Mouse (Mus musculus) thymus, adult 18-20 months (tissue): Measurements from ENCODE around the gene Ddx49.

Source experiments
- DNase-seq, 2 experiments: peaks; one replicate each; pipeline ENCODE4 v3.0.0; 2022; ENCODE audit warnings: mixed read lengths in 2 of 2

Ddx49 gene

DNA sequence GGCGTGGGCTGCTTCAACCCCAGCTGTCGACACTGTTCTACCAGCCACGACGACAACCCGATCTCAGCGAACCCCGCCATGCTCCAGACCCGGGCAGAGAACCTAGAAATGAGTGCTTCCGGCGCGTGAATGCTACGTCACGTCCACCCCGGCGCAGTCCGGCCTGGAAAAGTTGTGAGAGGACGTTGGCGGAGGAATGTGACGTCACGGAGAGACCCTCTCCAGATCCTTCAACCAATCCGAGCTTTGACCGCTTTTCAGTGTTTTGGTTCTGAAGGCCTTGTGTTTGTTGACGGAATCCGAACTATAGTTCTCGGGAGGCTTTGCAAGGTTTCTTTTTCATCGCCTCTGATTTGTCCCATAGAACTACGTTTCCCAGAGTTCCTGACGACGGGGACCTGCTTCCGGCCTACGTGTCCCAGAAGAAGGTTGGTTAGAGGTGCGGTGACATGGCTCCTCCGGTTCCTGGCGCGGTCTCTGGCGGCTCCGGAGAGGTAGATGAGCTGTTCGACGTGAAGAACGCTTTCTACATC lies at the start of gene Ddx49, which contains the start of gene Cope:
Gene Ddx49, minus strand, starts transcription at position 132 of the 533 bp plus-strand sequence.
Gene Cope, plus strand, starts transcription at position 161 of the 533 bp plus-strand sequence.
- DNase-seq: peak; percentile 81 to 86

DNA sequence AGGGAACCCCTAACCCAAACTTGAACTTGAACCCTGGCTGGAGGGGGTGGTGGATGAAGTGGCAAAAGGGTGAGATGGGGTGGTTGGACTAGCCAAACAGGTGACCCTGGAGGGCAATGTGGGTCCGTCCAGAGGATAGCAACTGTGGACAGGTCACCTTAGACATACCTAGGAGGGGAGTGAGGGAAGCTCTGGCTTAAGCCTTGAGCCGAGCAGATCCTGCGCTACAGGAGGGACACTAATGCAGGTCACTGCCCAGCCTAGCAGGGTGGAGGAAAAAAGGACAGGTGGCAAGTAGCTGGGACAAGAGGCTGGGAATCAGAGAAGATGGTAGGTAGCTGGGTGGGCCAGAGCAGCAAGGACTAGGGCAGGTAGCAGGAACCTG lies 49.7 kb upstream of the Ddx49 start:
- no peak for DNase-seq

DNA sequence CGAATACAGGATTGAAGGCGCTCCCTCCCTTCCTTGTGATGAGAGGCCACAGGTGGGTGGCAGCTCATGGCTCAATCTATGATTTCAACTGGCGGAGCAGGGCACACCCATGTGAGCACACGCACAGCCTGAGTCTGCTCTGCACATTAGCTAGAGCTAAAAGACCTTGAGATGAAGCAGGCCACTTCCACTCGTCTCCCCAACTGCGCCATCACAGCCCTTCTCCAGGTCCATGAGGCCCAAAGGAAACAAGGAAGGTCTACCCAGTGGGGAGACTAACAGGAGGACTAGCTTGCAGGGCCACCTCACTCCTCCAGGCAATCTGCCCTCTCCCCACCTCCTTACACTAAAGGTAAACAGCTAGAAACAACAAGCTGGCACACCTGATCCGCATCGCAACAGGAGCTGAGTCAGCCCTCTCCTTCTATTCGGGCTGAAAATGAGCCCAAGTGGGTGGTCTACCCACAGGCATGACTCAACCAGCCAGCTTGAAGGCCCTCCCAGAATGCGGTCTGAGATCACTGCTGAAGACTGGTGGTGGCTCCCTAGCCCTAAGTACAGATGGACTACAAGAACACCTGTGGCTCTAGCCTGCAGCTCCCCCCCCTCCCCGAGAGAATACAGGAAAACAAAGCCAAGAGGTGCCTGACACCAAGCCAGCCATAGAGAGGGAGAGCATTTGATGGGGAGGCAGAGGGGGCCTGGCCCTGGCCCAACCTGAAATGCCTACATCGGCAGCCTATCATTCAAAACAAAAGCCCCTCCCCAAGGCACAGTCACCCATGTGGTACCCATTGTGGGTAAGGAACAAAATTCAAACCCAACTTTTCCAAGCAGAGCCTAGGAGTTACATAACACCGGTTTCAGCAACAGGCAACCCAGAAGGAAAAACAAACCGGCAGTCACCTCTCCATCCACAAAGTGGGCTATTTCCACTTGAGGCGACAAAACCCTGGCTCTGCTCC lies 49.0 kb upstream of the Ddx49 start:
- DNase-seq: no peak

DNA sequence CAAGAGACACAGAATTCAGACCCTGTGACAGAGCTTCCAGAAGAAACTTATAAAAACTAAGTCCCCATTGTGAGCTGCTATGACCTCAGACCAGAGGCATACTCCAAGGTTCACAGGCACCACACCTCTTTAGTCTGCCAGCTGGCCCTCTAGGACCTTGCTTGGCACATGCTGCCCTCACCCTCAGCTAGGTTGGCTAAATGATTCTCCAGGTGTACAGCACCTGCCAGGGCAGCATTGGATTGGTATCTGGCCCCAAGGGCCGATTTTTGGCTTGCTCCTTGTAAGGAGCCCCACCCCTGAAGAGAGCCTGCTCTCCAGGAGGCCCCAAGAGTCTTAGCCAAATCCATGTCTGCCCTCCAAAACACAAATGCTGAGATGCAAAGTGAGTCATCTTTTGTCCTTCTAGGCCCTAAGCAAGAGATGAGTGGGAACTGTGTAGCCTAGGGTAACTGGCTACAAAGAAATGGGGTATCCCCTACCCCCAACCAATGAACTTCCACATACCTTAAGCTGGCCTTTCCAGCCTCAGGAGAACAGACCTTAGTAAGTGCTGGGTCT lies 45.7 kb upstream of the Ddx49 start:
- DNase-seq: no peak

DNA sequence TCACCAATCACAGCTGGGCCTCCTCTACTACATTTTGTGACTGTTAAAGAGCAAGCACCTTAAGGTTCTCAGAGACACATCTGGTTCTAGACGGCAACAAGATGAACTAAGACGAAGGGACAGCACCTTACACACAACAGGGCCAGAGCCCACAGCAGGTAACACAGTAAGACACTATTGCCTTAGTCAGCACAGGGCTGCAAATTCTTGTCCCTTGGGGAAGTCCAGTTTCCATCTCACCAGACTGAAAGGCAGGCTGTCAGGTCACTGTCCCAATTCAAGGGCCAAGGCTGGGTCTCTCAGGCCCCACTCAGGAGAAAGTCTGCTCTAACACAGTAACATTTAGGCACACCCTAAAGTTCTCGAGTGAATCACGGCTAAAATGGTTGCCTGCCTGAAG lies 45.2 kb upstream of the Ddx49 start:
- no peak for DNase-seq

DNA sequence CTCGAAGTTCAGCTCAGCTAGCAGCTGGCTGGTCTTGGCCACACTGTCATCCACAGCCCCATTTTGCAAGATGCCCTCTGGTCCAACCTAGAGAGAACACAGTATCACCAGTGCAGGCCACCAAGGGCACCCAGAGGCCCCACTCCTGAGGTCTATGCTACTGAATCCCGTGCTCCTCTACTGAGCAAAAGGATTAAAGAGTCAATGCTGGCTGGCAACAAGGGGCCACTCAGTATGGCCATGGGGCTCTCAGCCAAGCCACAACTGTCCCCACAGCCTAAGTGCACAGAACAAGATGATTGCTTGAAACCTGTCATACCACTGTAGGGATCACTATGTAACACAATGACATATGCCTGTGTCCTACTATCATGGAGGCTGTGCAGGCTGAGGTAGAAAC lies 42.0 kb upstream of the Ddx49 start:
- DNase-seq: no peak

DNA sequence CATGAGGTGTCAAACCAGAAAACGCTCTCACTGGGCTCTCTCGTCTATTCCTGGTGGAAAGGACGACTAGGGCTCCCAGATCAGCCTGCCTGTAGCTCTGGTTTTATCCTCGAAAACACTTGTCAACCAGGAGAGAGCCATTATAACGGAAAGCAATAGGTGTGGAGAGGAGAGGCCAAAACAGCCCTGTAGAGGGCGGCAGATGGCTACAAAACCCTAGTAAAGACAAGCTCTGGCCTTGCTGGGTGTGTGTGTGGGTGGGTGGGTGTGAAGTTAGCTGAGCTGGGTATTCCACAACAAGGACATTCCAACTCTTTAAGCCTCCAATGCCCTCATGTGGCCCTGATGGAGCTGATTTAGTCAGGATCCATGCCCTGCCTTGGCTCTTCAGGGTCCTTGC lies 41.4 kb upstream of the Ddx49 start:
- DNase-seq: no peak

DNA sequence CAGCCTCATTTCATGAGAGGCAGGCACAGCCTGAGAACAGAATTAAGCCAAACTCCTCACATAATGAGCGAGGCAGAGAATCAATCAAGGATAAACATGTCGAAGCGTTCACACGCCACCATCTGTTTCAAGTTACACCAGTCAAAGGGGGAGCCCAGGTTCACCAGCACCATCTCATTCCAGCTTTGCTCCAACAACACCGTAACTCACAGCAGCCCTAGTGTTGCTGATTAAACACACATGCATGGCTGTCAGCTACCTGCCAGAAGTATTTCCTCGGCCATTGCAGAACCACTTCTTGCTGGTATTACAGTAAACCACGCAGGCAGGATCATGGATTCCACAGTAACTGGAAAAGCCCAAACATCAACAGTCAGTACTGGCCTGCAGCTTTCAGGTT lies 40.8 kb upstream of the Ddx49 start:
- DNase-seq: no peak

DNA sequence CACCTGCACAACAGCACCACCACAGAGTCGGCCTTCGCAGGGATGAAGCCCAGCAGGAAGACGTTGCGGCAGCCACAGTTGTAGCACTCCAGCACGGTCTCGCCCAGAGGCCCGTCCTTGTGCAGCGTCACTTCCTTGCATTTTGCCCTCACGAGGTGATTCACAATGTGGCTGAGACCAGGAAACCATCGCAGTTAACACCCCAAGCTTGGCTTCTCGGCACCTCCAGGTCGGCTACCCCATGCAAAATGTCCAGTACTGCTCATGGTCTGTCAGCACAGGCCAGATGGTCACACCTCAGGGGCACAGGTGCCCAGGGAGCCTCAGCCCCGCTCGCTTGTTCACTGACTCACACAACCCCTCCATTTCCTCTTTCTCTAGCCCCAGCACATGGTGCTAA lies 39.7 kb upstream of the Ddx49 start:
- DNase-seq: no peak

DNA sequence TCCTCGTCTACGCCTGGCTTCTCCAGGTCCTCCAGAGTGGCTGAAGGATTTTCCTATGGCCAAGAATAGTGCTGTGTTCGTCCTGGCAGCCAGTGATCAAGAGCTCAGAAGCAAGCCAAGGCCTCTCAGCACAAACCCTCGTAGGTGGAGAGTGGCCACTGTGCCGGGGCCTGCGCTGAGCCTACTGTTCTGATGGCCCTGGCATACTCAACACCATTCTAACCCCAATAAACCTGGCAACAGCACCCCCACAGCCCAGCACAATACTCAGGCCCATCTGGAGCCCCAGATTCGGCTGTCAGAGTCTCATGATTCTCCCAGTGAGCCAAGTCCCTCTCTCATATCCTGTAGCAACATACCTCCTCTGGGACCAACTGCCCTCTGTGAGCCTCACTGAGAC lies 38.4 kb upstream of the Ddx49 start:
- no peak for DNase-seq

DNA sequence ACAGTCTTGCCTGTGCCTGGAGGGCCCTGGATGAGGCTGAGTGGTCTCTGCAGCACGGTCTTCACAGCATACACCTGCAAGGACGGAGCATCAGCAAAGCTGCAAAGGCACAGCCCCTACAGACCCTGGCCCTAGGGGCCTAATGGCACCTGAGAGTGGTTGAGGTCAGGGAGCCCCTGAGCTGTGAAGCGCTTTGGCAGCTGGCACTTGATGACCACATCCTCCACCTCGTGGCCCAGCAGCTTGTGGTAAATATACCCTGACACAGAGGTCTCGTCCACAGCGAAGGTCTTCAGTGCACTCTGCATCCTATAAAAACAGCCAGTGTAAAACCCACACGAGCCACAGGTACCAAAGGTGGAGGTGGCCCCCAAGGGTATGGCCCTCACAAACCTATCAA lies 36.6 kb upstream of the Ddx49 start:
- DNase-seq: no peak

DNA sequence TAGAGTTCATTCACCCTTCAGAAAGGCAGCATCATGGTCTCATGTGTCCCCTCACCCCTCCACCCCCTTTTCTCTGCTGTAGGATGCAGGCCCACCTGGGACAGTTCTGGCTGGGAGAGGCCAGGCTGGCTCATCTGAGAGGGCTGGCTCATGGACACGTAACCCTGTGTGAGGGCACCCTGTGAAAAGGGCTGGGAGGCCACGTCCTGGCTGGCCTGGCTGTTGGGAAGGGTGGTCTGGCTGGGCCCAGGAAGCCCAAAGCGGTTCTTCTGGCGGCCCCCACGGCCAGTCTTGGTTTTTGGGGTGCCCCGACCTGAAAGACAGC lies 30.6 kb upstream of the Ddx49 start:
- DNase-seq: no peak

DNA sequence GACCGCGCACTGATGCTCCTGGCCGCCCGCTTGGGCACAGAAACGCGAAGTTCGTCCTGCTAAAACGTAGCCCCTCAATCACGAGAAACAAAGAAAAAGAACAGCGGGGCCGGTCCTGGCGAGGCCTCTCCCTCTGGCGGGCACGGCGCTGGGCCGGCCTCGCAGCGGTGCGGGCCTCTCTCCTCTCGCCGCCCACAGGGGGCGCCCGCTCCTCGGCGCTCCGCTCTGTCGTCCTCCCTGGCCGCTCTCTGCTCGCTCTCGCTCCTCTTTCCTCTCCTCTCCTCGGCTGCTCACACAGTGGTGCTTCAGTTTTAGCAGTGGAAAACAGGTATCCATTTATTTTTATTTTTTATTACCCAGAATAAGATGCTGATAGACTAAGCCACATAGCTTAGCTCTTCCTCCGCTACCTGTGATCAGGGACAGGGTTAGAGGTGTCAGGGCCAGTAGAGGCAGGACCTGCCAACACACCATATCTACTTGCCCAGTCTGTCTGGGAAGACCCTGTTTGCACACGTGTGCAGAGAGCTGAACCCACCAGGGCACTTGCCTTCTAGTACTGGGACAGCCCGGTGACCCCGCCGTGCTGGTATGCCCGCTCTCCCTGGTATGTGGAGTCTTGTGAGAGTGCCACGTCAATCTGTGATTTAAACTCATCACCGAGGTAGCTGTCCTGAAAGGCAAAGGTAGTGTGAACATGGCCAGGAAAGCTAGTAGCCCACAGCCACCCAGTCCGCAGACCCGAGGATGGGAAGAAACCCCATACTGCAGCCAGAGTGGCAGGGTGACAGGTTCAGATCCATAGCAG lies 30.0 kb upstream of the Ddx49 start:
- no peak for DNase-seq

DNA sequence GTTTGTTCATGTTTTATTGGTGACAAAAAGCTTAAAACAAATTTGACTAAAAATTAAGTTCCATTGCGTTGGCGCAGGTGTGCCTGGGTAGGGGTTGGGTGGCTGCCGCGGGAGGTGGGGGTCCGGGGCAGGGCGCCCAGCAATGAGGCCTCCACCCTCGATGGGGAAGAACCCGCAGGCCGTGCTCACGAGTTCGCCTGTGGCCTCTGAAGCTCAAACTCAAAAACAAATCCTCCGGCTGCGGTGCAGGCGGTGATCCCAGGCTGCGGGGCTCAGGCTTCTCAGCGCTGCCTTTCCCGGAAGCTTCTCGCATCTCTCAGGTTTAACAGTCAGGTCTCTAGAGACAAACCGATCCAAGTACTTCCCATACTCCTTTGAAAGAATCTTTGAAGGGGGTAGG lies 29.2 kb upstream of the Ddx49 start:
- DNase-seq: no peak

DNA sequence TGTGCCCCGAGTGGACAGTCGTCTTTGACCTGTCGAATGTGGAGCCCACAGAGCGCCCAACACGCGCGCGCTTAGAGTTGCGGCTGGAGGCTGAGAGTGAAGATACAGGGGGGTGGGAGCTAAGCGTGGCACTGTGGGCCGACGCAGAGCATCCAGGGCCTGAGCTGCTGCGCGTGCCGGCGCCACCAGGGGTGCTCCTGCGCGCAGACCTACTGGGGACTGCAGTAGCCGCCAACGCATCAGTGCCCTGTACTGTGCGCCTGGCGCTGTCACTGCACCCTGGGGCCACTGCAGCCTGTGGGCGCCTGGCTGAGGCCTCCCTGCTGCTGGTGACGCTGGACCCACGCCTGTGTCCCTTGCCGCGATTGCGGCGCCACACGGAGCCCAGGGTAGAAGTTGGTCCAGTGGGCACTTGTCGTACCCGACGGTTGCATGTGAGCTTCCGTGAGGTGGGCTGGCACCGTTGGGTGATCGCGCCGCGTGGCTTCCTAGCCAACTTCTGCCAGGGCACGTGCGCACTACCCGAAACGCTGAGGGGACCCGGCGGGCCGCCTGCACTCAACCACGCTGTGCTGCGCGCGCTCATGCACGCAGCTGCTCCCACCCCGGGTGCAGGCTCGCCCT lies 28.6 kb upstream of the Ddx49 start:
- no peak for DNase-seq

DNA sequence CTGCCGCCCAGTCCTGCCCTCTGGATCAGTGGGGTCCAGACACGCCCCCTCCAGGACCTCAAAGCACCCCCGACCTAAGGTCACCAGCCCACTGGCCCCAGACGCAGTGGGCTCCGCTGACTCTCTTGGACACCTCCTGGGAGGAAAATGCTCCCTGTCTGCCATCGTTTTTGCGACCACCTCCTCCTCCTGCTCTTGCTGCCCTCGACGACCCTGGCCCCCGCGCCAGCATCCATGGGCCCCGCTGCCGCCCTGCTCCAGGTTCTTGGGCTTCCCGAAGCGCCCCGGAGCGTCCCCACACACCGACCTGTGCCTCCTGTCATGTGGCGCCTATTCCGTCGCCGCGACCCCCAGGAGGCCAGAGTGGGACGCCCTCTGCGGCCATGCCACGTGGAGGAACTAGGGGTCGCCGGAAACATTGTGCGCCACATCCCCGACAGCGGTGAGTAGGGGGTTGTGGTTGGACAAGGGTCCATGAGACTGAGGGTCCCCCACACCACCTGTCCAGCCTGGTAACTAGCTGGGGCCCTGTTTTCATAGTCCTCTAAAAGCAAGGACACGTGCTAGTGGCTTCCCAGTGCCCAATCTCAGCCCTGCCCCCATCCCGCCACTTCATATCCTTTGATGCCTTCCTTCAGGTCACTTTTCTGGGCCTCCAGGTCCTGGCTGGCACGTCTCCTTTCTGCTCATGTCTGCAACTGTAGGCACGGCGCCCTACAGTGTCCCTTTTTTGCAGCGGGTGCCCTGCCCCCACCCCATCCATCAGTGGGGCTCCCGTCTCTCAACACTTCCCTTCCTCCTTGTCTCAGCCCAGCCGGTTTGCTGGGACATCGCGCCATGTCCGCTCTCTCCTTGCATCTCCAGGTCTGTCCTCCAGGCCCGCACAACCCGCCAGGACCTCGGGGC lies 27.8 kb upstream of the Ddx49 start:
- no peak for DNase-seq

DNA sequence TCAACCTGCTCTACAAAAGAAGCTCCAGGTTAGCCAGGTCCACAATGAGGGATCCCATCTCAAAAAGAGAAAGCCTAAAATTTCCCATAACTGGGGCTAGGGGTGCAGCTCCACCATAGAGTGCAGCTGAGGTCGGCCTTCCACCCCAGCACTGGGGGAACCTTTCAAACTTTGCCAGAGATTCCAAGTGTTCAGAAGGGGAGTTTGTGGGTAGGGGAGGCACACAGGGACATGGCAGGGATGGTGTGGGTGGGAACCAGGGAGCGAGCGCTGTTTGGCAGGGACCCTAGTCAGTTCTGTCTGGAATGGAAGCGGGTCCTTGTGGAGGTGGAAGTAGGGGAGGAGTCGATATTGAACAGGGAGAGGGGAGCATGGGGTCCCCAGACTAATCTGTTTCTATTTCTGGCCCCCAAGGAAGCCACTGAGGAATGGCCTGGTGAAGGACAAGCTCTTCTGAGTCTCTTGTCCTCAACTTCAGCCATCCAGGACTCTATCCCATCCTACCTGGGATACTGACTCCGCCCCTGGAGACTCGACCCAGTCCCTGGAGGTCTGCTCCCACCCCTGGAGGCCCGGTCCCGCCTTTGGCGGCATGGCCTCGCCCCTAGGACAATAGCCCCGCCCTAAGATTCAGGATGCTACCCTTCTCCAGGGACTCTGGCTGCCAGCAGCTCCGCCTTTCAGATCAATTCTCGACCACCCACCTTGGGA lies 27.0 kb upstream of the Ddx49 start, which contains the start of gene Gdf1:
Gene Gdf1, plus strand, starts transcription at position 694 of the 711 bp plus-strand sequence.
- no peak for DNase-seq

DNA sequence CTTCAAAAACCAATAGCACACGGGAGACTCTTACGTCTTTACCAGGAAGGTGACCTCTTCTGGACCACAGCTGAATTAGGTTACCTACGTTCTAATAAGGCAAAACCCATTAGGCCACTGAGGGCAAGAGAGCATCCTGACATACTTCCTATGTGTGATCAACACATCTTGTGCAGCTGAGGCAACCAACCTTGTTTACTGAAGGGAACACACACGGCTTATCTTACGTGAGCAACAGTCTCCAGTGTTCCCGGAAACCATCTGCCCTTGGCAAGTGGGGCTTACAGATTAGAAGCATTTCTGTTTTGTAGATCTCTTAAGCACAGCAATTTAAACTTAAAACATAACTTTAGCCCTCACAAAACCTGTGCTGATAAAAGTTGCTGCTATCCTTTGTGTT lies 25.2 kb upstream of the Ddx49 start:
- DNase-seq: no peak

DNA sequence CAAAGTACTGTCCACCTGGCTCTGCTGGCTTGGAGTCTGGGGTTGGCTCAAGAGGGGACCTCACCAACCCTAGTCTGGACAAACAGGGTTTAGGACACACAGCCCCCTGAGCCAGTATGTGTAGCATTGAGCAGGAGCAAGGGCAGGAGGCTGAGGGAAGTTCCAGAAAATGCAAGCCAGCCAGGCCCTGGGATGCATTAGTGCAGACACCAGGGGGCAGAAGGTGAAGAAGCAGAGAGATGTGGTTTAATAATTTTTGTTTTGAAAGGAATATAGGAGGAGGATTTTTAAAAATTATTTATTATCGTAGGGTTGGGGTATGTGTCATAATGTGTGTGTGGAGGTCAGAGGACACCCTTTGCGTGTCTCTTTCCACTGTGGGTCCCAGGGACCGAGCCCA lies 21.4 kb upstream of the Ddx49 start:
- no peak for DNase-seq

DNA sequence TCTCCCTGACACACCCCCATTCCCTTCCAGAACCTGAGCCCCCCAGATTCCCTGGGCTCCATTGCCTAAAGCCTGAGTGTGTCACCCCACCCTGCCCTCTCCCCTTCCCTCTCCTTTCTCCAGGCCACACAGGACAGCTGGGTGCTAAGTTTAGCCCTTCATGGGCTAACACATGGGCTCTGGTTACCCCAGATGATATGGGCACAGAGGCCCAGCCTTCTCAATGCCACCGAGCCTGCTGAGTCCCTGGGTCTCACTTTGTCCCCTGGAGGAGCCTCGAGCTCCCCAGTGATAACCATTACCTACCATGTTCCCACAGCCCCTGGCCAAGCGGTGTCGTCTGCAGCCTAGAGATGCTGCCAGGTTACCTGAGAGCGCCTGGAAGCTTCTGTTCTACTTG lies 15.6 kb upstream of the Ddx49 start:
- no peak for DNase-seq
